Mouse (Mus musculus): Measurements from ENCODE around the gene Calcrl. TPM values are rescaled to one million over a fixed set of nuclear protein-coding genes. Genes with fewer than 3 reads are reported as not detected.
A peak's percentile ranks its signal among the peaks of the same experiment; 100 is the strongest.

Gene Calcrl
- polyA plus RNA-seq, 1 experiment from 2014 or later = 18.2 TPM

GRCm38 (mm10) chr2:84388023-84388416 lies 37.2 kb downstream of the Calcrl start:
- Histone ChIP-seq H3K4me3 (ENCODE audit: low read depth, low read length) (no peak overlapping the region), H3K27ac (replicated peaks) (peak overlapping the region; percentile 40; the same call in 1 of the 2 replicates), H3K27me3 (ENCODE audit: control insufficient read depth, insufficient read depth, low read length) (no peaks in the 10 kb centered on the region), H3K9me3 (ENCODE audit: control insufficient read depth, low read length) (no peaks in the 10 kb centered on the region), H3K9ac (ENCODE audit: low read length) (no peak overlapping the region), H3K36me3 (ENCODE audit: control insufficient read depth, insufficient read depth, low read length) (no peaks in the 10 kb centered on the region), H3K4me1 (replicated peaks; ENCODE audit: control insufficient read depth, insufficient read depth) (0 out of 2 replicates have a peak, but pooled peaks cover 3% of the 10 kb centered on the region), H3K4me2 (replicated peaks; ENCODE audit: low read depth) (no peak overlapping the region)
- ATAC-seq (ENCODE audit: low FRiP score, low TSS enrichment) = 0 out of 2 replicates have a peak, but pooled peaks have one; percentile 39
- DNase-seq (ENCODE audit: low spot score) = no peak
- no peak for TF ChIP-seq EP300 (optimal IDR thresholded peaks at IDR 0.05)
- TF ChIP-seq CTCF (IDR thresholded peaks at IDR 0.05; ENCODE audit: low read depth) = no peak
- WGBS = 67% methylated on average over 7 of the region's 7 CpGs

- Histone ChIP-seq H3K4me2 (replicated peaks; ENCODE audit: low read depth) (peak overlapping the region; percentile 35), H3K9me3 (ENCODE audit: control insufficient read depth, low read length) (no peaks in the 10 kb centered on the region), H3K27ac (replicated peaks) (peak overlapping the region; percentile 49), H3K27me3 (ENCODE audit: control insufficient read depth, insufficient read depth, low read length) (no peaks in the 10 kb centered on the region), H3K36me3 (ENCODE audit: control insufficient read depth, insufficient read depth, low read length) (no peaks in the 10 kb centered on the region), H3K9ac (ENCODE audit: low read length) (no peak overlapping the region), H3K4me3 (ENCODE audit: low read depth, low read length) (peak overlapping the region; percentile 0; the same call in 1 of the 2 replicates), H3K4me1 (replicated peaks; ENCODE audit: control insufficient read depth, insufficient read depth) (0 out of 2 replicates have a peak, but pooled peaks cover 3% of the 10 kb centered on the region)
- TF ChIP-seq CTCF (IDR thresholded peaks at IDR 0.05; ENCODE audit: low read depth) (no peak), EP300 (optimal IDR thresholded peaks at IDR 0.05) (no peak)
- DNase-seq (ENCODE audit: low spot score) (no peak), ATAC-seq (ENCODE audit: low FRiP score, low TSS enrichment) (no peak)
- 52% methylated on average over 11 of the region's 11 CpGs for WGBS
Measured at GRCm38 (mm10) chr2:84387394-84388022, 37.7 kb downstream of the Calcrl start.

GRCm38 (mm10) chr2:84386563-84387393 lies 38.4 kb downstream of the Calcrl start:
- no peaks in the 10 kb centered on the region for H3K36me3 ChIP-seq (ENCODE audit: control insufficient read depth, insufficient read depth, low read length)
- 44% methylated on average over 18 of the region's 18 CpGs for WGBS
- no peaks in the 10 kb centered on the region for H3K9me3 ChIP-seq (ENCODE audit: control insufficient read depth, low read length)
- DNase-seq (ENCODE audit: low spot score) (no peak), ATAC-seq (ENCODE audit: low FRiP score, low TSS enrichment) (peak; percentile 58; the same call in 1 of the 2 replicates)
- peak overlapping the region; percentile 35 for H3K4me2 ChIP-seq (replicated peaks; ENCODE audit: low read depth)
- H3K27me3 ChIP-seq (ENCODE audit: control insufficient read depth, insufficient read depth, low read length) = no peaks in the 10 kb centered on the region
- 0 out of 2 replicates have a peak, but pooled peaks cover 3% of the 10 kb centered on the region for H3K4me1 ChIP-seq (replicated peaks; ENCODE audit: control insufficient read depth, insufficient read depth)
- TF ChIP-seq CTCF (IDR thresholded peaks at IDR 0.05; ENCODE audit: low read depth) (no peak), EP300 (optimal IDR thresholded peaks at IDR 0.05) (no peak)
- H3K9ac ChIP-seq (ENCODE audit: low read length) = no peak overlapping the region
- peak overlapping the region; percentile 0; the same call in 1 of the 2 replicates for H3K4me3 ChIP-seq (ENCODE audit: low read depth, low read length)
- H3K27ac ChIP-seq (replicated peaks) = peak overlapping the region; percentile 49

- Histone ChIP-seq H3K4me3 (ENCODE audit: low read depth, low read length) (no peak overlapping the region), H3K27me3 (ENCODE audit: control insufficient read depth, insufficient read depth, low read length) (no peaks in the 10 kb centered on the region), H3K4me2 (replicated peaks; ENCODE audit: low read depth) (no peak overlapping the region), H3K4me1 (replicated peaks; ENCODE audit: control insufficient read depth, insufficient read depth) (0 out of 2 replicates have a peak, but pooled peaks cover 3% of the 10 kb centered on the region), H3K9me3 (ENCODE audit: control insufficient read depth, low read length) (no peaks in the 10 kb centered on the region), H3K27ac (replicated peaks) (no peak overlapping the region), H3K36me3 (ENCODE audit: control insufficient read depth, insufficient read depth, low read length) (no peaks in the 10 kb centered on the region), H3K9ac (ENCODE audit: low read length) (no peak overlapping the region)
- no peak for DNase-seq (ENCODE audit: low spot score)
- TF ChIP-seq EP300 (optimal IDR thresholded peaks at IDR 0.05) = no peak
- no peak for TF ChIP-seq CTCF (IDR thresholded peaks at IDR 0.05; ENCODE audit: low read depth)
- ATAC-seq (ENCODE audit: low FRiP score, low TSS enrichment) = no peak
- WGBS = 68% methylated on average over 6 of the region's 6 CpGs
Measured at GRCm38 (mm10) chr2:84384911-84385693, 40.1 kb downstream of the Calcrl start.

GRCm38 (mm10) chr2:84383828-84384227 lies 41.4 kb downstream of the Calcrl start:
- WGBS = 71% methylated on average over 4 of the region's 4 CpGs
- TF ChIP-seq EP300 (optimal IDR thresholded peaks at IDR 0.05) (no peak), CTCF (IDR thresholded peaks at IDR 0.05; ENCODE audit: low read depth) (no peak)
- 0 out of 2 replicates have a peak, but pooled peaks cover 3% of the 10 kb centered on the region for H3K4me1 ChIP-seq (replicated peaks; ENCODE audit: control insufficient read depth, insufficient read depth)
- H3K27me3 ChIP-seq (ENCODE audit: control insufficient read depth, insufficient read depth, low read length) = no peaks in the 10 kb centered on the region
- no peaks in the 10 kb centered on the region for H3K9me3 ChIP-seq (ENCODE audit: control insufficient read depth, low read length)
- H3K27ac ChIP-seq (replicated peaks) = no peak overlapping the region
- H3K4me2 ChIP-seq (replicated peaks; ENCODE audit: low read depth) = no peak overlapping the region
- no peaks in the 10 kb centered on the region for H3K36me3 ChIP-seq (ENCODE audit: control insufficient read depth, insufficient read depth, low read length)
- no peak overlapping the region for H3K9ac ChIP-seq (ENCODE audit: low read length)
- DNase-seq (ENCODE audit: low spot score) (no peak), ATAC-seq (ENCODE audit: low FRiP score, low TSS enrichment) (no peak)
- no peak overlapping the region for H3K4me3 ChIP-seq (ENCODE audit: low read depth, low read length)
